Mouse (Mus musculus): ENCODE measurements at regions not wholly inside any gene's neighbourhood (a gene's known extent, or its start where the extent isn't known, plus 50 kb on each side); places are given as distances from the start of the nearest gene placed in this dataset.

DNA sequence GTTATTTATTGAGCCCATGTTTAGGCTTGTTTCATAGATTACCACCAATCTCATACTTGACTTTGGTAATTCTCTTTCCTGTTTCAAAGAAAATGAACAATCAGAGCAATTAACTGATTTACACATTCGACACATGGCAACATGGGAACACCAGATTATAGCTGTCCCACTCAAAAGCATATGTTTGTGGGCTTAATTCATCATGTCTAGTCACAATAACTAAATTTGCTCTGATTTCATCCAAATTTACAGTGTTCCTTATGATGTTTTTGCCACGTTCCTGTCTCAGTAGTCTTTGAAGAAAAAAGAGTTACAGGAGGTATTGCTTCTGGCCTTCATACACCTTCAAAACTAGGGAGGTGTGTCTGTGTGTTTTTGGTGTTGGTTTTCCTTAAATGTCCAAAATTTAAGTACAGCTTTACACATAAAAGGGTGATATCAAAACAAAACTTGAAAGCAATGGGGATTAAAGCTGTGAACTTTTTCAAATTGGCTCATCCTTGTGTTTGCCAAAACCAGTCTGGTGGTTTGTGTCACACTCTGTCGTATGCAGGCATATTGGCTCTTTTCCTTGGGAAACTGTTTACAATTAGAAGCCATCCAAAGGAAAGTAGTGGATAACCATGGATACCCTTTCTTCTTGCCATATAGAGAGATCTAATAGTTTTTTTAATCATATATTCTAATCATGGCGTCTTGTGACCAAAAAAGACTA, 291.3 kb downstream of the Etv1 start:
- TF ChIP-seq CTCF (IDR thresholded peaks at IDR 0.05; ENCODE audit: borderline replicate concordance, insufficient read depth, low read depth, low read length) = no peak
- no peak for TF ChIP-seq POLR2A (IDR thresholded peaks at IDR 0.05; ENCODE audit: borderline replicate concordance, insufficient read depth, low read length)
